Mouse (Mus musculus) liver, embryonic 14.5 days (tissue): Measurements from ENCODE around the gene Nme3. TPM values are rescaled to one million over a fixed set of nuclear protein-coding genes. Genes with fewer than 3 reads are reported as not detected.

Experiments used
- ATAC-seq: fragments of 200-750 bp; cut with Nextera tagmentation; 2 replicates; pipeline ENCODE4 v1.8.0; 2017; ENCODE audit warnings: moderate number of reproducible peaks, mild to moderate bottlenecking, moderate library complexity; ENCODE audit not compliant: insufficient read depth
- DNase-seq, 3 experiments: peaks; one replicate each; pipeline ENCODE4 v3.0.0-alpha.2; 2012 to 2013; ENCODE audit warnings: low read depth in 3 of 3, low spot score in 3 of 3
- H3K27ac ChIP-seq: fragments of 300-500 bp; sonication (generic); 2 replicates; pipeline ENCODE4 v1.5.1; 2014; ENCODE audit warnings: moderate library complexity, mild to moderate bottlenecking, control low read depth, inconsistent platforms
- H3K27me3 ChIP-seq: fragments of 300-500 bp; sonication (generic); 2 replicates; pipeline ENCODE4 v1.6.1; 2014; ENCODE audit warnings: mild to moderate bottlenecking, low read length, moderate library complexity; ENCODE audit not compliant: control insufficient read depth, insufficient read depth
- H3K36me3 ChIP-seq: fragments of 300-500 bp; sonication (generic); replicated peaks from 2 replicates; pipeline ENCODE4 v1.6.1; 2014; ENCODE audit warnings: low read depth; ENCODE audit not compliant: control insufficient read depth, insufficient read depth
- H3K4me1 ChIP-seq, 2 experiments: fragments of 200-500 bp in 1 of 2; fragments of 300-500 bp in 1 of 2; sonication (generic) in 1 of 2; replicated peaks; 2 replicates each; pipeline ENCODE4 v1.6.1; 2012 to 2014; ENCODE audit warnings: antibody characterized with exemption in 1 of 2, inconsistent platforms in 1 of 2, low read length in 1 of 2; ENCODE audit not compliant: control insufficient read depth in 2 of 2, insufficient read depth in 2 of 2
- H3K4me2 ChIP-seq: fragments of 300-500 bp; sonication (generic); 2 replicates; pipeline ENCODE4 v1.6.1; 2014; ENCODE audit warnings: low read depth, mild to moderate bottlenecking, control low read depth, moderate library complexity
- H3K4me3 ChIP-seq, 2 experiments: fragments of 200-500 bp in 1 of 2; fragments of 300-500 bp in 1 of 2; sonication (generic) in 1 of 2; 2 replicates each; pipeline ENCODE4 v1.5.1; 2012 to 2014; ENCODE audit warnings: low read depth in 2 of 2, low read length in 2 of 2, mild to moderate bottlenecking in 2 of 2, control low read depth in 1 of 2, inconsistent platforms in 1 of 2, moderate library complexity in 1 of 2; ENCODE audit not compliant: insufficient read depth in 1 of 2
- H3K9ac ChIP-seq: fragments of 300-500 bp; sonication (generic); replicated peaks from 2 replicates; pipeline ENCODE4 v1.6.1; 2014; ENCODE audit warnings: mild to moderate bottlenecking, control low read depth, moderate library complexity
- H3K9me3 ChIP-seq: fragments of 300-500 bp; sonication (generic); 2 replicates; pipeline ENCODE4 v1.6.1; 2016; ENCODE audit warnings: low read length, mixed read lengths; ENCODE audit not compliant: control insufficient read depth
- CTCF ChIP-seq: IDR thresholded peaks from 2 replicates; pipeline ENCODE4 v1.5.1; 2016; ENCODE audit warnings: antibody characterized with exemption, low read depth, control low read depth
- EP300 ChIP-seq: IDR thresholded peaks from 2 replicates; pipeline ENCODE4 v1.6.1; 2016; ENCODE audit warnings: antibody characterized with exemption, low read depth
- WGBS: fragments of 180-500 bp; shearing (Covaris S2); extraction: QIAGEN DNeasy Blood & Tissue Kit; methylation state at CpG from one replicate; pipeline ENCODE4 v1.1.7; 2014; ENCODE audit not compliant: insufficient replicate concordance; 5-methylcytosine and 5-hydroxymethylcytosine counted together
- polyA plus RNA-seq, 2 experiments: library from polyadenylated mRNA; depleted of rRNA in 1 of 2; stranded (reverse) in 1 of 2; unstranded in 1 of 2; fragments of >200 nt; fragmentation: Nextera tagmentation in 1 of 2; extraction: Ambion mirVana in 1 of 2; gene quantifications; 2 replicates each; pipeline versions ENCODE4 v1.2.1 to v1.2.3; 2012 to 2014

Gene Nme3
- polyA plus RNA-seq, 2 experiments = 55.7 to 79.2 TPM

DNA sequence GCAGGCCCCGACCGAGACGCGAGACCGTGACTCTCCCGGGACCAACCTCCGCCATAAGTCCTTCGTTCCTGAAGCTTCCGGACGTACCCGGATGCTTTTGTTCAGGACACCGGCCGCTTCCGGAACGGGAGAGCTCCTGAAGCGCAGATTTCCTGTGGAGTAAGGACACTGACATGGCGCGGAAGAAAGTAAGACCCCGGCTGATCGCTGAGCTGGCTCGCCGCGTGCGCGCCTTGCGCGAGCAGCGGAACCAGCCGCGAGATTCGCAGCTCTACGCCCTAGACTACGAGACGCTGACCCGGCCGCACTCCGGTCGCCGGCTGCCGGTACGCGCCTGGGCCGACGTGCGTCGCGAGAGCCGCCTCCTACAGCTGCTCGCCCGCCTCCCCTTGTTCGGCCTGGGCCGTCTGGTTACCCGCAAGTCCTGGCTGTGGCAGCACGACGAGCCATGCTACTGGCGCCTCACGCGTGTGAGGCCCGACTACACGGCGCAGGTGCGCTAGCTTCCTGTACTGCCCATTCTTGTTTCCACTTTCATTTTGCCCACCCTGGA, 1.2 kb upstream of the Nme3 start, which contains the start of the genes Eme2 and Mrps34:
Gene Eme2, minus strand, starts transcription at position 93 of the 553 bp plus-strand sequence.
Gene Mrps34, plus strand, starts transcription at position 122 of the 553 bp plus-strand sequence.
- under 1% methylated on average over 58 of the region's 62 CpGs for WGBS
- H3K27me3 ChIP-seq = no peaks in the 10 kb centered on the region
- H3K4me2 ChIP-seq = peak within 1 kb of the TSS; percentile 97
- TF ChIP-seq CTCF = no peak
- TF ChIP-seq EP300 = no peak
- peak within 1 kb of the TSS; percentile 83 to 99 for H3K4me3 ChIP-seq
- H3K27ac ChIP-seq = peak within 1 kb of the TSS; percentile 55
- peaks cover 54% of the 10 kb centered on the region for H3K36me3 ChIP-seq
- H3K9me3 ChIP-seq = no peaks in the 10 kb centered on the region
- peaks cover 13 to 16% of the 10 kb centered on the region in 2 experiments; a peak in 3 of 4 replicates for H3K4me1 ChIP-seq
- peak within 1 kb of the TSS; percentile 87 for H3K9ac ChIP-seq
- DNase-seq (peak; percentile 72 to 78 (median 75)), ATAC-seq (peak; percentile 58)

DNA sequence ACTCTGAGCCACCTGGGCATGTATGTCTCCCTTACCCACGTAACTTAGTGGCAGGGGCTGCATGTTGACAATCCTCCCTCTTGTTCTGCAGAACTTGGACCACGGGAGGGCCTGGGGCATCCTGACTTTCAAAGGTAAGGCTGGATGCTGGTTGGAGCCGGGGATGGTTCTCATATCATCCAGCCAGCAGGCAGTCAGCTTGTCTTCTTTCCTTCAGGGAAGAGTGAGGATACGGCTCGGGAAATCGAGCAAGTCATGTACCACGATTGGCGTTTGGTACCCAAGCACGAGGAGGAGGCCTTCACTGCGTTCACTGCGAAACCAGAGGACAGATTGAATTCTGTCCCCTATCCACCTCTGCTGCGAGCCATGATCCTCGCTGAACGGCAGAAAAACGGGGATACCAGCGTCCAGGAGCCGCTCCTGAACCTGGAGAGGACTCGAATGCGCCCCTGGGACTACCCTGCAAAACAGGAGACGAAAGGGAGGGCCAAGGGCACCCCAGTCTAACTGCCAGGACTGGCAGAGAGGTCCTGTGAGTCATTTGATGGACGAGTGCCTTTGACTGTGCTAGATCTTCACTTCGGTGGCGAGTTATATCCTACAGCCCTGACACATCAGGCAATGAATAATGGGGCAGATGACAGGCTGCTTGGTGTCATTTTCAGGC, 594 bp upstream of the Nme3 start:
- no peaks in the 10 kb centered on the region for H3K27me3 ChIP-seq
- peak overlapping the region; percentile 55 for H3K27ac ChIP-seq
- peak overlapping the region; percentile 87 for H3K9ac ChIP-seq
- TF ChIP-seq CTCF (no peak), EP300 (no peak)
- WGBS = 9% methylated on average over 23 of the region's 23 CpGs
- peak overlapping the region; percentile 83 to 99 for H3K4me3 ChIP-seq
- peaks cover 54% of the 10 kb centered on the region for H3K36me3 ChIP-seq
- no peaks in the 10 kb centered on the region for H3K9me3 ChIP-seq
- H3K4me1 ChIP-seq = peaks cover 13 to 16% of the 10 kb centered on the region in 2 experiments; a peak in 3 of 4 replicates
- peak; percentile 3; the same call in 1 of the 2 replicates for ATAC-seq
- peak overlapping the region; percentile 97 for H3K4me2 ChIP-seq
- no peak for DNase-seq

DNA sequence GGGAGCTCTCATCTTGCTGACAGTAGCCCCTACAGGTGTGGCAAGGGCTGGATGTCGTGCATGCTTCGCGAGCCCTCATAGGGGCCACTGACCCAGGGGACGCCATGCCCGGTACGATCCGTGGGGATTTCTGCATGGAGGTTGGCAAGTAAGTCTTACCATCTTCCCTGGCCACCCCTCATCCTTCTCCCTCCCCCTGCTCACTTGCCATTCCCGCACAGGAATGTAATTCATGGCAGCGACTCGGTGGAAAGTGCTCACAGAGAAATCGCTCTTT, 631 bp downstream of the Nme3 start:
- peak overlapping the region; percentile 83 to 99 for H3K4me3 ChIP-seq
- H3K27me3 ChIP-seq = no peaks in the 10 kb centered on the region
- H3K9ac ChIP-seq = peak overlapping the region; percentile 94
- no peaks in the 10 kb centered on the region for H3K9me3 ChIP-seq
- peaks cover 19 to 21% of the 10 kb centered on the region in 2 experiments for H3K4me1 ChIP-seq
- DNase-seq (no peak), ATAC-seq (no peak)
- WGBS = 51% methylated on average over 11 of the region's 11 CpGs
- TF ChIP-seq CTCF (no peak), EP300 (no peak)
- peak overlapping the region; percentile 97 for H3K4me2 ChIP-seq
- peak overlapping the region; percentile 61 for H3K27ac ChIP-seq
- peaks cover 54% of the 10 kb centered on the region for H3K36me3 ChIP-seq

- H3K9me3 ChIP-seq = no peaks in the 10 kb centered on the region
- TF ChIP-seq CTCF (no peak), EP300 (no peak)
- H3K4me1 ChIP-seq = peaks cover 25 to 27% of the 10 kb centered on the region in 2 experiments
- H3K9ac ChIP-seq = peak overlapping the region; percentile 94
- H3K27ac ChIP-seq = peak overlapping the region; percentile 42
- WGBS = 71% methylated on average over 4 of the region's 4 CpGs
- no peak for DNase-seq
- no peaks in the 10 kb centered on the region for H3K27me3 ChIP-seq
- peak overlapping the region; percentile 83 to 99; a peak in 2 of 4 replicates for H3K4me3 ChIP-seq
- no peak for ATAC-seq
- H3K36me3 ChIP-seq = peaks cover 50% of the 10 kb centered on the region
- peak overlapping the region; percentile 97 for H3K4me2 ChIP-seq
Observed at GRCm38 (mm10) chr17:24897600-24897999, 1.3 kb downstream of the Nme3 start.
